12 mouse cellular contexts compared by ENCODE assay signal in genomic region chr16:89870059-89870458, GRCm38 (mm10).
"Had no signal": no experiment of that assay in that cellular context is flagged by ENCODE, and none has a peak within 500 bp of the region (broad histone marks: within the 10 kb centered on the region; RNA-seq: fewer than 3 reads in every experiment).

No protein-coding gene starts in this region.

- H3K27me3 ChIP-seq: limb, embryonic 15.5 days; liver, embryonic 13.5 days; neural tube, embryonic 12.5 days; stomach, embryonic 15.5 days had no signal

- H3K4me1 ChIP-seq: stomach, embryonic 15.5 days had no signal

- H3K4me3 ChIP-seq: limb, embryonic 15.5 days; liver, embryonic 13.5 days; midbrain, embryonic 13.5 days; neural tube, embryonic 12.5 days; stomach, embryonic 15.5 days had no signal

- DNase-seq: kidney, adult 2 months; kidney, postnatal 25 days; layer of hippocampus, adult 9-11 months; liver, embryonic 13.5 days; lung, adult 18-20 months; lung, postnatal 10 days; thymus, postnatal 36 days had no signal

- H3K9ac ChIP-seq: limb, embryonic 15.5 days; liver, embryonic 13.5 days; midbrain, embryonic 13.5 days; neural tube, embryonic 12.5 days; stomach, embryonic 15.5 days had no signal

- H3K4me2 ChIP-seq: limb, embryonic 15.5 days; liver, embryonic 13.5 days; midbrain, embryonic 13.5 days; neural tube, embryonic 12.5 days; stomach, embryonic 15.5 days had no signal

- ATAC-seq: inflammation-experienced regulatory T-cells, adult 6 months; midbrain, embryonic 13.5 days had no signal

- H3K9me3 ChIP-seq: limb, embryonic 15.5 days; liver, embryonic 13.5 days; midbrain, embryonic 13.5 days; neural tube, embryonic 12.5 days; stomach, embryonic 15.5 days had no signal

- H3K27ac ChIP-seq: limb, embryonic 15.5 days; liver, embryonic 13.5 days; midbrain, embryonic 13.5 days; neural tube, embryonic 12.5 days; stomach, embryonic 15.5 days had no signal
